Mouse (Mus musculus) gastrocnemius, postnatal 25 days (tissue): Measurements from ENCODE around the gene Nme8. TPM values are rescaled to one million over a fixed set of nuclear protein-coding genes. Genes with fewer than 3 reads are reported as not detected.

ENCODE experiments used
- total RNA-seq, 2 experiments: library from RNA; stranded (reverse); gene quantifications; 1 replicate in 1 of 2; 2 replicates in 1 of 2; pipeline ENCODE4 v1.2.3; 2021

Nme8 gene
- total RNA-seq, 2 experiments from 2014 or later: not detected

Other genes starting within 250 kb of the Nme8 start
- gene Epdr1, start 77.9 kb downstream of the Nme8 start, total RNA-seq: 100 to 1,000 TPM in 1 of 2 experiments, 10 to 100 TPM in 1; 85.7 to 113 TPM
- gene Sfrp4, start 74.7 kb downstream of the Nme8 start, total RNA-seq: 10 to 100 TPM in 1 of 2 experiments, 1 to 10 TPM in 1; 2.7 to 14.8 TPM
- not detected for gene Gpr141, start 126.5 kb upstream of the Nme8 start, total RNA-seq